Mouse (Mus musculus): ENCODE measurements around the gene Tagap1.
"Not testable (repeated sequence)": the region's sequence is repeated elsewhere in the genome, so short reads cannot be mapped to it uniquely, and the experiment has no call there.

- not testable (repeated sequence) for TF ChIP-seq SRF (IDR thresholded peaks at IDR 0.05; ENCODE audit: control insufficient read depth, insufficient read length, low read depth); USF1 (IDR thresholded peaks at IDR 0.05; ENCODE audit: low read depth); POLR2A (IDR thresholded peaks at IDR 0.05; ENCODE audit: insufficient read length, low read depth)
Observed at GRCm38 (mm10) chr17:6915282-6915681, 45.7 kb downstream of the Tagap1 start.
